Mouse (Mus musculus) liver, postnatal 0 days (tissue): Measurements from ENCODE around the gene Eif1b.

Experiments used
- CTCF ChIP-seq: sonication (generic); IDR thresholded peaks from 2 replicates; pipeline ENCODE4 v1.5.1; 2016; ENCODE audit warnings: antibody characterized with exemption, low read depth
- EP300 ChIP-seq: IDR thresholded peaks from 2 replicates; pipeline ENCODE4 v1.6.1; 2016; ENCODE audit warnings: antibody characterized with exemption, low read depth, mild to moderate bottlenecking

DNA sequence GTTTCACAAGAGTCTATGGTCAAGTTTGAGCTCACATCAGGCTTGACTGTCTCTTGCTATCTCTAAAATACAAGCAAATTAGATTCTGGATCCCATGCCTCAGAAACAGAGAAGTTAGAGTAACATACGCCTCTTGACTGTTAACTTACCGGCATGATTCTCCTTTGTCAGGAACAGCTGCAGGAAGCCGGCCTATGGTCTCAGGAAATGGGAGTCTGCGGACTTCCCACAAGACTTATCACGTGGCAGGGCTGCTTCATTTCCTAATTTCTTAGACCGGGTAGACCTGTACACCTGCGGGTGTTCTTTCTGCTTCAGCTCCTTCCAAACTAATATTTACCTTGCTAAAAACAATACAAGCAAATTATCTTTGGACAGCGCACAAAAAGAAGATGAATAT lies 24.7 kb downstream of the Eif1b start:
- TF ChIP-seq CTCF (no peak), EP300 (no peak)
